Mouse (Mus musculus) ES-E14 (cell line): ENCODE measurements around the gene Prpsap1. TPM values are rescaled to one million over a fixed set of nuclear protein-coding genes. Genes with fewer than 3 reads are reported as not detected.

Experiments used
- DNase-seq: peaks from one replicate; pipeline ENCODE4 v3.0.0-alpha.2; 2013; ENCODE audit warnings: low read depth, low spot score
- H3K27ac ChIP-seq: 2 replicates; pipeline ENCODE4 v1.5.1; 2012; ENCODE audit warnings: low read depth, mild to moderate bottlenecking, low read length, moderate library complexity, mixed read lengths; ENCODE audit not compliant: poor library complexity, insufficient read depth, severe bottlenecking
- H3K36me3 ChIP-seq: 2 replicates; pipeline ENCODE4 v1.6.1; 2012; ENCODE audit warnings: mild to moderate bottlenecking, low read length, moderate library complexity, mixed read lengths; ENCODE audit not compliant: control insufficient read depth, poor library complexity, insufficient read depth, severe bottlenecking
- H3K4me1 ChIP-seq, 2 experiments: fragments of 150-350 bp in 1 of 2; sonication (generic) in 1 of 2; 2 replicates each; pipeline ENCODE4 v1.6.1; 2012; ENCODE audit warnings: low read length in 2 of 2, mild to moderate bottlenecking in 1 of 2, mixed read lengths in 1 of 2; ENCODE audit not compliant: control insufficient read depth in 2 of 2, insufficient read depth in 2 of 2, poor library complexity in 1 of 2
- H3K4me3 ChIP-seq, 2 experiments: fragments of 150-350 bp in 1 of 2; sonication (generic) in 1 of 2; 2 replicates each; pipeline ENCODE4 v1.5.1; 2012; ENCODE audit warnings: low read length in 2 of 2, low read depth in 1 of 2, mild to moderate bottlenecking in 1 of 2, mixed read lengths in 1 of 2; ENCODE audit not compliant: insufficient read depth in 1 of 2, poor library complexity in 1 of 2, severe bottlenecking in 1 of 2
- H3K9ac ChIP-seq: 2 replicates; pipeline ENCODE4 v1.6.1; 2012; ENCODE audit warnings: low read depth, mild to moderate bottlenecking, low read length, mixed read lengths; ENCODE audit not compliant: poor library complexity, insufficient read depth, severe bottlenecking
- H3K9me3 ChIP-seq: fragments of 150-350 bp; sonication (generic); 2 replicates; pipeline ENCODE4 v1.6.1; 2012; ENCODE audit warnings: low read depth, mild to moderate bottlenecking, low read length; ENCODE audit not compliant: control insufficient read depth, insufficient read depth
- CHD2 ChIP-seq: IDR thresholded peaks from 2 replicates; pipeline ENCODE4 v1.6.1; 2014; ENCODE audit warnings: mild to moderate bottlenecking, low read depth, low read length, inconsistent platforms
- HCFC1 ChIP-seq: IDR thresholded peaks from 2 replicates; pipeline ENCODE4 v1.6.1; 2012; ENCODE audit warnings: low read length, inconsistent platforms, borderline replicate concordance; ENCODE audit not compliant: insufficient read depth
- MAFK ChIP-seq: IDR thresholded peaks from 2 replicates; pipeline ENCODE4 v1.6.1; 2014; ENCODE audit warnings: mild to moderate bottlenecking, low read depth, low read length, inconsistent platforms; ENCODE audit not compliant: insufficient read depth
- ZC3H11A ChIP-seq: IDR thresholded peaks from 2 replicates; pipeline ENCODE4 v1.6.1; 2012; ENCODE audit warnings: low read depth, mild to moderate bottlenecking, inconsistent platforms, low read length, borderline replicate concordance
- ZNF384 ChIP-seq: IDR thresholded peaks from 2 replicates; pipeline ENCODE4 v1.6.1; 2012; ENCODE audit warnings: low read depth, low read length, inconsistent platforms
- in situ Hi-C, 2 experiments: fragments of 600-800 bp; cut with MboI; formaldehyde crosslinking; loops; one replicate each; pipeline ENCODE4 v1.15.1; 2025; ENCODE audit warnings: low sequenced_read_pairs in 2 of 2, inconsistent platforms in 1 of 2; ENCODE audit not compliant: unreplicated experiment in 2 of 2
- total RNA-seq: library from RNA; depleted of rRNA; stranded (reverse); fragments of 300-350 nt; gene quantifications from 2 replicates; pipeline ENCODE4 v1.2.3, GENCODE M21; 2012

Gene Prpsap1
- total RNA-seq, 1 experiment, result 121 TPM

DNA sequence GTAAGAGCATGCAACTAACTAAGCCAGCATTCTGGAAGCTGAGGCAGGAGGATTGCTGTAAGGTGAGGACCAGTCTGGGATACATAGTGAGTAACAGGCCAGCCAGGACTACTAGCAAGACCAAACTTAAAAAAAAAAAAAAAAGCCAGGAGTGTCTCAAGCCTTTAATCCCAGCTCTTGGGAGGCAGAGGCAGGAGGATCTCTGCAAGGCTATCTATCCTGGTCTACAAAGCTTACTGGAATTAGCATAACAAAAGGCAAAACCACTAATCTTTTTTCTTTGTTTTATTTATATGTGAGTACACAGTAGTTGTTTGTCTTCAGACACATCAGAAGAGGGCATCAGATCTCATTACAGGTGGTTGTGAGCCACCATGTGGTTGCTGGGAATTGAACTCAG lies 5.8 kb downstream of the Prpsap1 start:
- Histone ChIP-seq H3K36me3 (peaks cover 36% of the 10 kb centered on the region), H3K4me1 (peaks cover 0 to 5% of the 10 kb centered on the region in 2 experiments; a peak in 1 of 4 replicates), H3K4me3 (peak overlapping the region in 1 of 2 experiments; percentile 81; a peak in 1 of 4 replicates), H3K9me3 (no peaks in the 10 kb centered on the region), H3K9ac (no peak overlapping the region), H3K27ac (no peak overlapping the region; the same call in 1 of the 2 replicates)
- in situ Hi-C loops, result no loop called here
- no peak for DNase-seq
- TF ChIP-seq ZNF384 (peak; percentile 85), CHD2 (no peak)

DNA sequence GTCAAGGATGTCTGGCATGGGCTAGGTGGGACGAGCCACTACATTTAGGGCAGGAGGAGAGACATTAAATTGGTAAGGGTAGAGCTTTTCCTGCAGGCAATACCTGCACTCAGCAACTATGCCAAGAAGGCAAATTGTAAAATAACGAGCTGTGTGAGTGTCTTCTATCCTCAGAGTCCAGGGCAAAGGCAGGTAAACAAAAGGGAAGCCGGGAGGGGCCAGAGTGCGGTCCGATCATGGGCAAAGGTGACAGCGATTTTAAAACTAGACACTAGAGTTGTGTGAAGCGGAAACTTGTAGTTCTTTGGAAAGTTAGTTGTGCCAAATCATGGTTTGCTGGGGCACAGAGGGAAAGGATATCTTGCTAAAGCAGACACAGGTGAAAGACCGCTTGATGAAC lies 9.7 kb downstream of the Prpsap1 start:
- no peak overlapping the region for H3K27ac ChIP-seq
- in situ Hi-C loops, result no loop called here
- H3K4me1 ChIP-seq, result peaks cover 0 to 9% of the 10 kb centered on the region in 2 experiments; a peak in 1 of 4 replicates
- TF ChIP-seq HCFC1 (no peak), ZC3H11A (no peak), MAFK (no peak), CHD2 (no peak), ZNF384 (no peak)
- no peak overlapping the region for H3K4me3 ChIP-seq
- no peak for DNase-seq
- peaks cover 62% of the 10 kb centered on the region for H3K36me3 ChIP-seq
- no peaks in the 10 kb centered on the region for H3K9me3 ChIP-seq
- H3K9ac ChIP-seq, result no peak overlapping the region

DNA sequence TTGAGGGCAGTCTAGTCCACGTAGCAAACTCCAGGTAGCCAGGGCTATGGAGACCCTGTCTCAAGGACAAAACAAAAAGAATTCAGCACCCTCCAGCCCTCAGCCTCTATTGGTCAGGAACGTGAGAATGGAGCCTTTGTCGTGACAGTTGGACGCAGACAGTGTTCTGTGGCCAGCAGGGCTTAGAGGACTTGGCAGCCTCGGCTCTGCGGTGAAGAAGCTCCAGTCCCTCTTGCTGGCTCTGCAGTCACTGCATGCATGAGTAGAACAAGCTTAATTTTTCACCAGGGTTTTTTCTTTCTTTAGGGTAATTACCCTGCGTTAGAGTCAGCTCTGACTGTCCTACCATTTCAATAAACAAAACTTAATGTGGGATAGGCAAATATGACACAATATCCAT lies 12.2 kb downstream of the Prpsap1 start:
- TF ChIP-seq CHD2 (no peak), MAFK (no peak), ZNF384 (no peak), HCFC1 (no peak), ZC3H11A (no peak)

GRCm38 (mm10) chr11:116480975-116481374 lies 13.0 kb downstream of the Prpsap1 start:
- H3K9ac ChIP-seq, result no peak overlapping the region
- TF ChIP-seq HCFC1, result no peak
- no peak for TF ChIP-seq CHD2
- TF ChIP-seq MAFK, result no peak
- TF ChIP-seq ZC3H11A, result no peak
- TF ChIP-seq ZNF384, result no peak
- H3K4me1 ChIP-seq, result peaks cover 0 to 7% of the 10 kb centered on the region in 2 experiments; a peak in 1 of 4 replicates
- no peaks in the 10 kb centered on the region for H3K9me3 ChIP-seq
- H3K27ac ChIP-seq, result no peak overlapping the region
- no peak overlapping the region for H3K4me3 ChIP-seq
- H3K36me3 ChIP-seq, result peaks cover 79% of the 10 kb centered on the region
- no peak for DNase-seq
- in situ Hi-C loops, result no loop called here

More for the DNA sequence above, 12.2 kb downstream of the Prpsap1 start:
- H3K27ac ChIP-seq, result no peak overlapping the region
- H3K4me1 ChIP-seq, result peaks cover 0 to 7% of the 10 kb centered on the region in 2 experiments; a peak in 1 of 4 replicates
- H3K36me3 ChIP-seq, result peaks cover 74% of the 10 kb centered on the region
- no peak overlapping the region for H3K4me3 ChIP-seq
- H3K9ac ChIP-seq, result no peak overlapping the region
- no peak for DNase-seq
- in situ Hi-C loops, result no loop called here
- no peaks in the 10 kb centered on the region for H3K9me3 ChIP-seq

GRCm38 (mm10) chr11:116479832-116480231 lies 14.2 kb downstream of the Prpsap1 start:
- TF ChIP-seq ZC3H11A (no peak), CHD2 (no peak), MAFK (no peak), ZNF384 (no peak), HCFC1 (no peak)
- Histone ChIP-seq H3K9ac (no peak overlapping the region), H3K36me3 (peaks cover 80% of the 10 kb centered on the region), H3K9me3 (no peaks in the 10 kb centered on the region), H3K4me3 (no peak overlapping the region), H3K27ac (no peak overlapping the region), H3K4me1 (peaks cover 0 to 7% of the 10 kb centered on the region in 2 experiments; a peak in 1 of 4 replicates)
- in situ Hi-C loops, result no loop called here
- DNase-seq, result no peak
